Mouse (Mus musculus) mouse embryonic stem cell (cell line): ENCODE data around the gene Gm20388.

Experiments
- in situ Hi-C, 2 experiments: fragments of 300-500 bp; cut with MboI; formaldehyde crosslinking; loops; 1 replicate in 1 of 2; 3 replicates in 1 of 2; pipeline ENCODE4 v1.14.3; 2019 to 2020; ENCODE audit warnings: low sequenced_read_pairs in 2 of 2, low pct_unique_long_range_greater_than_20kb in 1 of 2, mixed read lengths in 1 of 2; ENCODE audit not compliant: unreplicated experiment in 1 of 2

The Gm20388 gene

DNA sequence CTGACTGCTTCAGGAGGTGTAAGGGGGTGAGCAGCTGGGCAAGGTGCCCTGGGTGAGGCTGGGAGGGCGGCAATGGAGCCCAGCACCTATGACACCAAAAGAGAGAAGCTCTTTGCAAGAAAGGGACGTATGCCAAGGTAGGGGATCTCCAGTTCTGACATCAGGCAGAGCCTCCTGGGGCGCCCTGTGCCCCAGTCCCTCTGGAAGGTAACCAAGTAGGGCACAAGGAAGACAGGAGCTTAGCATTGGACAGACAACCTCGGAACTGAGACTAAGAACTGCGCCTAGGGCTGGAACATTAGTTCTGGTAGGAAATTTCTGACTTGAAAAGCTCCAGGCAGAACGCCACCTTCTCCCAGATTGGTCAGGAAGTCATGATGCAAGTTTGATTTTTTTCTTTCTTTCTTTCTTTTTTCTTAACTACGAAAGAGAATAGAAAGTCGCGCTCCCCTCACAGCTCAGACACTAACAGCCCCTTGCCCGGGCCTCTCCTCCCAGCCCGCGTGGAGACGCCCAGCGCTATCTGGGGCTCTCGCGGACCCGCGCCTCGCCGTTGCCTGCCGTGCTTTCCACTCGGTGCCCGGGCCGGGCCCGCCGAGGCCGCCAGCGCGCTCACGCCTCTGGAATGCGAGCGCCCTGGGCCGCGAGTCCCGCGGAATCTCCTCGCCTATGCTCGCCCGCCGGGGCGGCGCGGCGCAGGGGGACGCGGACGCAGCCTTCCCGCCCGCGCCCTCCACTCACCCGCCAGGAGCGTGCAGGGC is 2639.8 kb downstream of the Gm20388 start:
- in situ Hi-C loops = no loop called here

DNA sequence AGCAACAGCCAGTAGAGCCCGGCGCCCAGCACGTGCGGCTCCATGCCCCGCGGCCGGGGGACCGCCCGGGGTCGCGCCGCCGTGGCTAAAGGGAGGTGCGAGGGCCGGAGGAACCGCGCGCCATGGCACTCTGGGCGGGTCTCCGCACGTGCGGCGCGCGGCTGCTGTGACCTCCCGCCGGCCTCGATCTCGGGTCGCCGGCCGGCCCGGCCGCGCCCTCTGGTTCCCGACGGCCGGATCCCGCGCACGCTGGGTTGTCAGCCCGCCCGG is 2640.3 kb downstream of the Gm20388 start:
- in situ Hi-C loops = no loop called here

DNA sequence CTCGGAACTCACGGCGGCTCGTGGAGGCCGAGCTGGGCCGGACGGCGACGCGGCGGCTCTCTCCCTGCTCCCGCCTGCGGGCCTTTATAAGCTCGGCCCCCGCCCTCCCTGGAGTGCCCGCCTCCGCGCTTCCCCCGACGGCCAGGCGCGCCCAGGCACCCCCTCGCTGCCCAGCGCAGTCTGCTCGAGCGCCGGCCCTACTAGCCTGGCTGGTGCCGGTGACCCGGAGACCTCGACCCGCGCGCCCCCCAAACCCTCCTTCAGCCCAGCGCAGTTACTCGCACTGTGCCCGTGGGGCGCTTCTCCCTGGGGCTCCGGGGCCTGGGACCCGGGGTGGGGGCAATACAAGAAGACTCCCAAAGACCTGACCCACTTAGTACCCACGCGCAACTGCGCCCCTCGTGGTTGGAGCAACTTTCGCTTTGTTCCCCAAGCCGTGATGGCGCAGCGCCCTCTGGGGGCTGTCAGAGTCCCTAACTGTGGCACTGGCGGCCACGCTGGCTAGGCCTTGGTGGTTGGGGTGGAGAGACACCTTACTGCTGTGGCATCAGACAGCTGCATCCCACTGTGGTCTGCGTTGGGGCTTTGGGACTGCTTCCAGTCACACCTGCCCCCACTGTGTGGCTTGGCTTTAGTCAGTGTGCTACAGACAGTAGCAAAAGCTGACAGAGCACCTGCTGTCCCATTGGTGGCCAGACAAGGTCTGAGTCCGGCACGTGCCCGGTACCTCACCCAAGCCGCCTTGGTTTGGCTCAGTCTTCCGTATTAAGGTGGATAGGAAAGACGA is 2640.8 kb downstream of the Gm20388 start, which contains the start of gene Piezo1:
Piezo1 (minus strand) TSS at position 65 of the 787 bp plus-strand sequence.
- in situ Hi-C loops = no loop called here

DNA sequence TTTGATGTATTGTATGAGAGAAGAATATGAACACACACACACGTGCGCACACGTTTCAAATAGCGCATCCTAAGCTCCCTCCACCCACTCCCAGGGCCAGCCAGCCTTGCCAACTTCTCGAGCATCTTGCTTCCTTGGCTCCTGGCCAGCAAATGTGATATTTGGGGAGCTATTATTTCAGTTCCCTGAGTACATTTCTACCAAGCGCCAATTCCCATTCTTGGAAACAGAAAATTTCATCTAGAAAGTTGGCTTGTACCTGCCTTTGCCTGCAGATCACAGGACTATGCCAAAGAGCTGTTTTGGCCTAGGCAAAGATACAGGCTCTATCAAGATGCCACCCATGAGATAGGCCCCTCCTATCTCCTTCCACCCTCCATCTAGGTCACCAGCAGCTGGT is 2644.1 kb downstream of the Gm20388 start:
- in situ Hi-C loops = no loop called here

- in situ Hi-C loops = no loop called here
These were observed 2645.7 kb downstream of the Gm20388 start for GRCm38 (mm10) chr8:122556030-122557009.

DNA sequence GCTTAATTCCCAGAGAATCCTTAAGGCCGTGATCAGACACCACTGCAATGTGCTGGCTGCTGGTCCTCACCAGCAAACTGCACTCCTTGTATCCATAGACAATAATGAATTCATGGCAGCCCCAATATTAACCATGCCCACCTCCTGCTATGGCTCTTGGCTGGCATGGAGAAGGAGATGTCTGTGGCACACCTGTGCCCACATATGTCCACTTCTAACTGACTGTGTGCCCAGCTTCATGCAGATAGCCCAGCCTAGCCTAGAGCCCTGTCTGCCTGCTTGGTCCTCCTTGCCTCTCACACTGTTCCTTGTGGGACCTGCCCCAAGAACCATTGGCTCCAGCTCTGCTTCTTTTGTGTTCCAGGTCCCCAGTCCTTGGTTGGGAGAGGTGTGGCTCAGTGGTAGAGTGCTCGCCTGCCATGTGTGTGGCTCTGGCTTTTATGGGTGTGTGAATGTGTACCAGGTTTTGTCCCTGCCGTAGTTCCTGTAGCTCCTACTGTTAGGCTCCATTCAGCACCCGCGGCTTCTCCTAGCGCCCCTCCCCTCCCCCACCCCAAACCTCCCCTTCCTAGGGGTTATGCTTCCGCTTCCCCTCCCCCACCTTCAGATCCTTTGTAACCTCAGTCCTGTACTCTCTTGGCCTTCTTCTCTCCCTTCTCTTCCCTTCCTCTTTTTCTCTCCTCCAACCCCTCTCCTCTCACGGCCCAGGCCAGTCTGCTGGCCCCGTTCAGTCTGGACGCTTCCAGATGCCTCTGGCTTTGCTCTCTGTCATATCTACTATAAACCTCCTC is 2646.8 kb downstream of the Gm20388 start:
- in situ Hi-C loops = no loop called here

- in situ Hi-C loops = no loop called here
These were observed 2648.2 kb downstream of the Gm20388 start for GRCm38 (mm10) chr8:122558671-122559349.

GRCm38 (mm10) chr8:122561199-122561598 is 2650.6 kb downstream of the Gm20388 start:
- in situ Hi-C loops = no loop called here

GRCm38 (mm10) chr8:122564363-122565352 is 2654.0 kb downstream of the Gm20388 start:
- in situ Hi-C loops = loop anchor here in 1 of 2 experiments (5.0 kb wide), 1 partner anchor 62 kb away; no protein-coding TSS in a partner anchor

DNA sequence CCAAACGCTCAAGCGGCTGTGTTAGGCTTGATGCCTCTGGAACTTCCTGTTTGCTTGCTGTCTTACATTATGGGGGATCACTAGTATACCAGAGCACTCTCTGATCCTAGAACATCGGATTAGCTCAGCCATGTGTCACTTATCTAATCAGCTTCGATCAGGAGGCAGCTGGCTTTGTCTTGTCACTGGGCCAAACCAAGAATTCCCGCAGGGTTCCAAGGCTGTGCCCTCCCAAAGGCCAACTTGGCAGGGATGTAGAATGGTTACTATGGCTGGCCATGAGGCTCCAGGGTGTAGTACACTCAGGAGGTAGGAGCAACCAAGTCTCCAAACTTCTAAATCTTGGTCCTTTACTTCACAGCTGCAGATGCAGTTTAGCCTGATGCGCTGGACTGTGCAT is 2656.1 kb downstream of the Gm20388 start:
- in situ Hi-C loops = loop anchor here in 1 of 2 experiments (5.0 kb wide), 1 partner anchor 64 kb away; no protein-coding TSS in a partner anchor

DNA sequence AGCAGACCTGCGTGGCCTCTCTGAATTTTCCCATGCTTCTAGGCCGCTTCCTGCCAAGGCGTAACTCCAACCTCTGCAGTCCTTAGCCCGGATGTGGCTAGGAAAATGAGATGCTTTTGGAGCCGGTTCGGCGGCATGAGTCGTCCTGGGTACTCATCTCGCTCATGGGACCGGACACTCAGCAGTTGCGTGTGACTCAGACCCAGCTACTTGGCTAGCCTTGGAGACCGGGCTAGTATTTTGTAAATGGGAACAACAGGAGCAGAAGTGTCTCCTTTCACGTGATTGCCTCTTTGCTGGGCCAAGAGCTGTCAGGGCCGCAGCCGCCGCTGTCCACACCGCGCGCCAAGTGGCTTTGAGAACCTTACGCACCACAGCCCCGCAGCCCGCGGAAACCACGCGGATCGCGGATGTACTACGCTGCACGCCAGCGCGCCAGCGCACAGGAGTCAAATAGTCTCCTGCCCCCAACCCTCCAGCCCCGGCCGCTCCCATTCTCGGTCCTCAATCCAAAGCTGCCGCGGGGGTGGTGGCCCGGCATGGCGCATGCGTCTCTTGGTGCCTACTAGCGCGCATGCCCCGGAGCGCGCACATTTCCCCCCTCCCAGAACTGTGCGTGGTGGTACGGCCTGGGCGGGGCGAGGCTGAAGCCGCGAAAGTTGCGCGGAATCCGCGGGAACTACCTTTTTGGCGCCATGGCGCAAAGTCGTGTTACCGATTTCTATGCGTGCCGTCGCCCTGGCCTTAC is 2656.9 kb downstream of the Gm20388 start, which contains the start of gene Cdt1:
Cdt1 (plus strand) TSS at position 655 of the 748 bp plus-strand sequence.
- in situ Hi-C loops = loop anchor here in 1 of 2 experiments (5.0 kb wide), 1 partner anchor 65 kb away; no protein-coding TSS in a partner anchor

GRCm38 (mm10) chr8:122568109-122568504 is 2657.5 kb downstream of the Gm20388 start:
- in situ Hi-C loops = loop anchor here in 1 of 2 experiments (5.0 kb wide), 1 partner anchor 66 kb away; no protein-coding TSS in a partner anchor

DNA sequence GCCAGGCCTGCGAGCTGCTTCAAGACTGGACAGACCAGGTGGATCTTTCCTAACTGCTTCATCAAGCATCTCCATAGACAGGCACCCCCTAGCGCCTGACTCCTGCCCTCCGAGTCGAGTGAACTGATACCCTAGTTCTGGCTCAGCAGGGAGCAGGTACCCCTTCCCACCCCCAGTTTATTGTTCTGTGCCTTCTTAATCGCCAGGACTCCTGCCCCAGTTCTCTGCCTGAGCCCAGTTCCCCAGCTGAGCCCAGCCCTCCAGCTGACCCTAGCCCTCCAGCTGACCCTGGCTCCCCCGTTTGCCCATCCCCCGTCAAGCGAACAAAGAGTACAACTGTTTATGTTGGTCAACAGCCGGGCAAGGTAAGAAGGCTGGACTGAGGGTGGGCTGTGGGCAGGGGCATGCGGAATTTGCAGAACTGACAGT is 2658.3 kb downstream of the Gm20388 start:
- in situ Hi-C loops = loop anchor here in 1 of 2 experiments (5.0 kb wide), 1 partner anchor 67 kb away; no protein-coding TSS in a partner anchor

DNA sequence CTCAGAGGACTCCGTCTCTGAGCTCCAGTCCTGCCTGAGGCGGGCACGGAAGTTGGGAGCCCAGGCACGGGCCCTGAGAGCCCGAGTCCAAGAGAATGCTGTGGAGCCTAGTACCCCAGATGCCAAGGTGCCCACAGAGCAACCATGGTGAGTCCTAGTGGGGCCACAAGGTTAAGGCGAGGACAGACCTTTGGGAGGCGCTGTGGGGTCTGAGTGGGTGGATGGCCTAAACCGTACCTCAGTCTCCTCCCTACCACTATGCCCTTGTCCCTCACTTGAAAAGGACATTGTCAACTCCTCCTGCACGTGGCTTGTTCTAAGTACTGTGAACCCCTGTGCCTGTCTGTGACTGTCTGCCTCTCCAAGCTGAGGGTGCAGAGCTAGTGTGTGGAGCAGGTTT is 2658.7 kb downstream of the Gm20388 start:
- in situ Hi-C loops = loop anchor here in 1 of 2 experiments (5.0 kb wide), 1 partner anchor 67 kb away; no protein-coding TSS in a partner anchor

- in situ Hi-C loops = loop anchor here in 1 of 2 experiments (5.0 kb wide), 1 partner anchor 68 kb away; no protein-coding TSS in a partner anchor
These were observed 2659.4 kb downstream of the Gm20388 start for GRCm38 (mm10) chr8:122569996-122570395.
